Mouse (Mus musculus): Measurements from ENCODE around the gene Parl. TPM values are rescaled to one million over a fixed set of nuclear protein-coding genes. Genes with fewer than 3 reads are reported as not detected.

The Parl gene
- polyA plus RNA-seq, 1 experiment from 2014 or later, result 64.3 TPM

DNA sequence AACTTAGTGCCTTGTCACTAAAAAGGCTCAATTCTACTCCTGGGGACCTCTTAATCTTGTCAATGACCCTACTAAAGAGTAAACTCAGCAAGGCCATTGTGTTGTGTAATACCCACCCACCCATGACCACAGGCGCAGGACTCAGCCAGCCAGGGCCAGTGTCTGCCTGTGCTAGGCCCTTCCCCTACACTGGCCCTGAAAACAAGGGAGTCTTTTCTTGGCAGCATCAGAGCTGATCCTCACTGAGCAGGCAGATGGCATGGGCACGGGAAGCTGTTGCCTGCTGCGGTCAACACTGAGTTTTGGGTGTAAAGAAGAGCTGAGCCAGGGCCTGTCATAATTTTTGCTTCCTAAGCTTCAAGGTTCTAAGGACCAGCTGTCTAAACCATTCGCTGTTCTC, 64.8 kb downstream of the Parl start:
- Histone ChIP-seq H3K9me3 (no peaks in the 10 kb centered on the region), H3K9ac (no peak overlapping the region), H3K4me1 (peaks cover 9% of the 10 kb centered on the region), H3K36me3 (peaks cover 31% of the 10 kb centered on the region), H3K27ac (replicated peaks) (no peak overlapping the region), H3K4me2 (no peak overlapping the region), H3K27me3 (replicated peaks) (peaks cover 26% of the 10 kb centered on the region; the same call in 1 of the 2 replicates), H3K4me3 (no peak overlapping the region)
- WGBS, result 72% methylated on average over 4 of the region's 4 CpGs
- ATAC-seq (ENCODE audit: extremely low read depth, insufficient number of reproducible peaks, low FRiP score, low TSS enrichment), result no peak

DNA sequence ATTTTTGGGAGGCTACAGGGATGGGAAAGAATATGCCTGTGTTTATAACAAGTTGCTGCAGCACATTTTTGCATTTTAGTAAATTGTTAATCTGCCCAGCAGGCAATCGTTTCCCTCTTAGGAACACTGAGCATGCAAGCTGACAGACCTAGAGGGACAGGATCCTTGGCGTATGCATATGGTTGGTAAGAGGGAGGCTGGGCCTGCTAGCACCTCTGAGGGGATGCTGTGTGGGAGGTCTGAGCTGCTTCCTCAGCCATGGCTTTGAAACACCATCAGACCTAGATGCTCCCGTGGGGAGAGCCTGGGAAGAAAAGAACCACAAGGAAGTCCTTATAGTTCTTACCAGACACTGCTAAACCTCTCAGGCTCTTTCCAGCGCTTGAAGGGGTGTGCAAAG, 67.8 kb downstream of the Parl start:
- Histone ChIP-seq H3K36me3 (peaks cover 61% of the 10 kb centered on the region), H3K4me1 (no peaks in the 10 kb centered on the region), H3K27me3 (replicated peaks) (peaks cover 5% of the 10 kb centered on the region; the same call in 1 of the 2 replicates), H3K4me2 (no peak overlapping the region), H3K9me3 (no peaks in the 10 kb centered on the region), H3K4me3 (no peak overlapping the region), H3K9ac (no peak overlapping the region), H3K27ac (replicated peaks) (no peak overlapping the region)
- WGBS, result 55% methylated on average over 4 of the region's 4 CpGs
- ATAC-seq (ENCODE audit: extremely low read depth, insufficient number of reproducible peaks, low FRiP score, low TSS enrichment), result no peak

Other genes starting within 250 kb of the Parl start
- 31.7 and 36.7 TPM in 2 replicates for gene Klhl24, start 204.8 kb downstream of the Parl start, polyA plus RNA-seq (2015; fragmentation: Nextera tagmentation; extraction: Ambion mirVana)
- gene Yeats2, start 161.3 kb downstream of the Parl start, polyA plus RNA-seq (2015; fragmentation: Nextera tagmentation; extraction: Ambion mirVana), result 16.0 and 19.6 TPM in 2 replicates
- 0.95 and 1.3 TPM in 2 replicates for gene Map6d1, start 61.0 kb downstream of the Parl start, polyA plus RNA-seq (2015; fragmentation: Nextera tagmentation; extraction: Ambion mirVana)
- gene Cyp2ab1, start 23.0 kb upstream of the Parl start, polyA plus RNA-seq (2015; fragmentation: Nextera tagmentation; extraction: Ambion mirVana), result not detected in 2 replicates
- 54.9 and 57.0 TPM in 2 replicates for gene Abcc5, start 124.0 kb upstream of the Parl start, polyA plus RNA-seq (2015; fragmentation: Nextera tagmentation; extraction: Ambion mirVana)
- 78.8 and 81.5 TPM in 2 replicates for gene Eif2b5, start 196.4 kb upstream of the Parl start, polyA plus RNA-seq (2015; fragmentation: Nextera tagmentation; extraction: Ambion mirVana)
- 19.7 and 20.5 TPM in 2 replicates for gene Dvl3, start 214.6 kb upstream of the Parl start, polyA plus RNA-seq (2015; fragmentation: Nextera tagmentation; extraction: Ambion mirVana)
- 434 and 465 TPM in 2 replicates for gene Ap2m1, start 233.1 kb upstream of the Parl start, polyA plus RNA-seq (2015; fragmentation: Nextera tagmentation; extraction: Ambion mirVana)
- gene Abcf3, start 246.2 kb upstream of the Parl start, polyA plus RNA-seq (2015; fragmentation: Nextera tagmentation; extraction: Ambion mirVana), result 42.5 and 44.0 TPM in 2 replicates